Mouse (Mus musculus) forebrain, postnatal 0 days (tissue): Measurements from ENCODE around the gene Krtap31-1. TPM values are rescaled to one million over a fixed set of nuclear protein-coding genes. Genes with fewer than 3 reads are reported as not detected.
"Not testable (repeated sequence)": the region's sequence is repeated elsewhere in the genome, so short reads cannot be mapped to it uniquely, and the experiment has no call there.

Experiments
- ATAC-seq: fragments of 200-750 bp; cut with Nextera tagmentation; 2 replicates; pipeline ENCODE4 v1.8.0; 2017; ENCODE audit warnings: mild to moderate bottlenecking, moderate library complexity
- DNase-seq: peaks from one replicate; pipeline ENCODE4 v3.0.0-alpha.2; 2015
- H3K27ac ChIP-seq: fragments of 300-500 bp; sonication (generic); 2 replicates; pipeline ENCODE4 v1.5.1; 2014; ENCODE audit warnings: low read depth, mild to moderate bottlenecking, antibody characterized with exemption, low read length, moderate library complexity, mixed read lengths
- H3K27me3 ChIP-seq: fragments of 300-500 bp; sonication (generic); 2 replicates; pipeline ENCODE4 v1.6.1; 2014; ENCODE audit warnings: mild to moderate bottlenecking, low read length, mixed read lengths; ENCODE audit not compliant: insufficient read depth
- H3K36me3 ChIP-seq: fragments of 300-500 bp; sonication (generic); 2 replicates; pipeline ENCODE4 v1.6.1; 2014; ENCODE audit warnings: mild to moderate bottlenecking, moderate library complexity; ENCODE audit not compliant: insufficient read depth
- H3K4me1 ChIP-seq: fragments of 300-500 bp; sonication (generic); 2 replicates; pipeline ENCODE4 v1.6.1; 2014; ENCODE audit warnings: antibody characterized with exemption; ENCODE audit not compliant: insufficient read depth
- H3K4me2 ChIP-seq: fragments of 300-500 bp; sonication (generic); 2 replicates; pipeline ENCODE4 v1.6.1; 2014; ENCODE audit warnings: low read depth, mild to moderate bottlenecking, moderate library complexity
- H3K4me3 ChIP-seq: fragments of 300-500 bp; sonication (generic); 2 replicates; pipeline ENCODE4 v1.5.1; 2014; ENCODE audit warnings: low read depth, low read length, mixed read lengths
- H3K9ac ChIP-seq: fragments of 300-500 bp; sonication (generic); 2 replicates; pipeline ENCODE4 v1.6.1; 2014; ENCODE audit warnings: mild to moderate bottlenecking
- H3K9me3 ChIP-seq: fragments of 300-500 bp; sonication (generic); 2 replicates; pipeline ENCODE4 v1.6.1; 2016; ENCODE audit warnings: low read length
- CTCF ChIP-seq: sonication (generic); IDR thresholded peaks from 2 replicates; pipeline ENCODE4 v1.5.1; 2016; ENCODE audit warnings: antibody characterized with exemption, control low read depth, low read depth
- WGBS: fragments of 180-500 bp; shearing (Covaris S2); extraction: QIAGEN DNeasy Blood & Tissue Kit; methylation state at CpG from one replicate; pipeline ENCODE4 v1.1.7; 2014; 5-methylcytosine and 5-hydroxymethylcytosine counted together
- polyA plus RNA-seq: library from polyadenylated mRNA; unstranded; fragments of >200 nt; fragmentation: Nextera tagmentation; extraction: Ambion mirVana; gene quantifications from 2 replicates; pipeline ENCODE4 v1.2.1, GENCODE M21; 2015
- total RNA-seq: library from RNA; depleted of rRNA; stranded (reverse); fragments of >200 nt; gene quantifications from 2 replicates; pipeline ENCODE4 v1.2.3, GENCODE M21; 2014; rRNA removed

Gene Krtap31-1
- total RNA-seq (not detected in 2 replicates), polyA plus RNA-seq (not detected in 2 replicates)

GRCm38 (mm10) chr11:99907620-99908019, at the start of gene Krtap31-1:
Krtap31-1 (plus strand) TSS chr11:99907920.
- no peaks in the 10 kb centered on the region for H3K9me3 ChIP-seq
- H3K4me3 ChIP-seq: no peak within 1 kb of the TSS
- H3K27ac ChIP-seq: no peak within 1 kb of the TSS
- no peak within 1 kb of the TSS for H3K4me2 ChIP-seq
- DNase-seq: no peak
- no peak for ATAC-seq
- WGBS: 88% methylated on average over 2 of the region's 2 CpGs
- TF ChIP-seq CTCF: no peak
- no peaks in the 10 kb centered on the region for H3K27me3 ChIP-seq
- no peaks in the 10 kb centered on the region for H3K4me1 ChIP-seq
- H3K9ac ChIP-seq: no peak within 1 kb of the TSS
- no peaks in the 10 kb centered on the region for H3K36me3 ChIP-seq

DNA sequence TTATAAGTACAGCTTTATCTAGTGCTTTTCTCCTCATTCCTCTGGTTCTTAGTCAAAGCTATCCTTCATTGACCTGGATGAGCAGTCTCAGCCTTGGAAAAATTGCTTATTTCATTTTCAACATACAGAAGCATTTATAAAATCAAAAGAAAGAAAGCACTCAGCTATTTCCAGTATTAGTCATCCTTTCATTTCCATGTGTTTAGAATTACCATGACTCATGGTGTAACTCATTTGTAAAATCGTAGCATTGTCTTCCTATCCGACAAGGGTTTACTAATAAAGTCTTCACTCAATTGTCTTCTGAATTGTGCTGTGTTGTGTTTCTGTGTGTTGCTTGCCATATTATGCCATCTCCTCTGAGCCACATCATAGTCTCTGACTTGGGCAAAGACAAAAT, 49.0 kb upstream of the Krtap31-1 start:
- Histone ChIP-seq H3K9me3 (no peaks in the 10 kb centered on the region), H3K4me3 (no peak overlapping the region), H3K9ac (no peak overlapping the region), H3K36me3 (no peaks in the 10 kb centered on the region), H3K4me2 (no peak overlapping the region), H3K4me1 (0 out of 2 replicates have a peak, but pooled peaks cover 2% of the 10 kb centered on the region), H3K27me3 (no peaks in the 10 kb centered on the region), H3K27ac (no peak overlapping the region)
- DNase-seq (no peak), ATAC-seq (no peak)
- WGBS: 65% methylated on average over 2 of the region's 2 CpGs
- TF ChIP-seq CTCF: no peak

DNA sequence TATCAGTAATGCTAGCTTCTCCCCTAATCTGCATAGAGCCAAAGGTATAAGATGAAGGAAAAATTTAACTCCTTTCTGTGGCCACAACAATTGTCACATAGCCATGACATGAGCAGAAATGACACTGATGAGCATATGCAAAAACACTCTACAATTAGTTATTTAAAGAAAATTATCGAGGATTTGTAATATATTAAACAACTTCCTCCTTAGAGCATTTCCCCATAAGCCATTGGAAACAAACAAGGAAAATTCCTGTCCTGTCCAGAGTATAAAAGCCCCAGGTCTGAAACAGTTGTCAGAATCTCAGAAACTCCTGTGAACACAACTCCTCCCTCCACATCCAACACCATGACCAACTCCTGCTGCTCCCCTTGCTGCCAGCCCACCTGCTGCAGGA, 43.5 kb upstream of the Krtap31-1 start, which contains the start of gene Gm11559:
Gm11559 (plus strand) TSS at position 301 of the 400 bp plus-strand sequence.
- H3K9ac ChIP-seq, H3K4me3 ChIP-seq, H3K36me3 ChIP-seq, H3K9me3 ChIP-seq, H3K27me3 ChIP-seq, H3K27ac ChIP-seq, ATAC-seq, H3K4me2 ChIP-seq, DNase-seq, H3K4me1 ChIP-seq: not testable (repeated sequence)
- 63% methylated on average over 1 of the region's 1 CpGs for WGBS

- ATAC-seq, H3K4me1 ChIP-seq, H3K36me3 ChIP-seq, H3K9me3 ChIP-seq, H3K27ac ChIP-seq, H3K27me3 ChIP-seq, DNase-seq, H3K9ac ChIP-seq, H3K4me3 ChIP-seq, H3K4me2 ChIP-seq: not testable (repeated sequence)
- WGBS: 57% methylated on average over 1 of the region's 1 CpGs
Observed at GRCm38 (mm10) chr11:99873089-99873488, 34.6 kb upstream of the Krtap31-1 start, which contains the start of gene Krtap9-1. Krtap9-1 (plus strand) TSS chr11:99873389.

GRCm38 (mm10) chr11:99878887-99879286, 28.8 kb upstream of the Krtap31-1 start, which contains the start of gene Gm11567:
Gm11567 (plus strand) TSS chr11:99879187.
- H3K4me1 ChIP-seq, H3K9me3 ChIP-seq, H3K4me3 ChIP-seq, H3K4me2 ChIP-seq, H3K27me3 ChIP-seq, H3K9ac ChIP-seq, H3K27ac ChIP-seq, DNase-seq, ATAC-seq, H3K36me3 ChIP-seq: not testable (repeated sequence)
- WGBS: 49% methylated on average over 1 of the region's 1 CpGs

GRCm38 (mm10) chr11:99914451-99914850, 6.7 kb downstream of the Krtap31-1 start, which contains the start of gene Gm11565:
Gm11565 (plus strand) TSS chr11:99914751.
- Histone ChIP-seq H3K27me3 (no peaks in the 10 kb centered on the region), H3K4me1 (no peaks in the 10 kb centered on the region), H3K9ac (no peak within 1 kb of the TSS), H3K9me3 (no peaks in the 10 kb centered on the region), H3K36me3 (no peaks in the 10 kb centered on the region), H3K27ac (no peak within 1 kb of the TSS), H3K4me2 (no peak within 1 kb of the TSS), H3K4me3 (no peak within 1 kb of the TSS)
- no peak for TF ChIP-seq CTCF
- WGBS: 94% methylated on average over 3 of the region's 3 CpGs
- DNase-seq (no peak), ATAC-seq (no peak)

GRCm38 (mm10) chr11:99935991-99936390, 28.3 kb downstream of the Krtap31-1 start, which contains the start of gene Krtap31-2:
Krtap31-2 (plus strand) TSS chr11:99936291.
- ATAC-seq (no peak), DNase-seq (no peak)
- no peaks in the 10 kb centered on the region for H3K27me3 ChIP-seq
- H3K4me1 ChIP-seq: no peaks in the 10 kb centered on the region
- no peak within 1 kb of the TSS for H3K27ac ChIP-seq
- no peak within 1 kb of the TSS for H3K9ac ChIP-seq
- no peak for TF ChIP-seq CTCF
- no peaks in the 10 kb centered on the region for H3K36me3 ChIP-seq
- no peak within 1 kb of the TSS for H3K4me2 ChIP-seq
- H3K9me3 ChIP-seq: no peaks in the 10 kb centered on the region
- no peak within 1 kb of the TSS for H3K4me3 ChIP-seq
- WGBS: 90% methylated on average over 1 of the region's 1 CpGs
